Mouse (Mus musculus) MEL (cell line): ENCODE data around the gene Gm10563.

Source experiments
- CTCF ChIP-seq, 3 experiments: IDR thresholded peaks in 2 of 3; conservative IDR thresholded peaks in 1 of 3; 2 replicates each; pipeline ENCODE4 v1.5.1; 2011 to 2012; ENCODE audit warnings: low read length in 3 of 3, low read depth in 2 of 3, mild to moderate bottlenecking in 2 of 3, improper control_type of control experiment in 1 of 3, inconsistent platforms in 1 of 3, mixed read lengths in 1 of 3, moderate library complexity in 1 of 3; ENCODE audit not compliant: control insufficient read depth in 1 of 3, insufficient read depth in 1 of 3, poor library complexity in 1 of 3, severe bottlenecking in 1 of 3
- EP300 ChIP-seq, 2 experiments: IDR thresholded peaks; 2 replicates each; pipeline ENCODE4 v1.6.1; 2011; ENCODE audit warnings: improper control_type of control experiment in 2 of 2, low read length in 2 of 2, low read depth in 1 of 2, mild to moderate bottlenecking in 1 of 2
- NELFE ChIP-seq: IDR thresholded peaks from 2 replicates; pipeline ENCODE4 v1.6.1; 2011; ENCODE audit warnings: low read depth, low read length, improper control_type of control experiment
- POLR2AphosphoS2 ChIP-seq: IDR thresholded peaks from 2 replicates; pipeline ENCODE4 v1.6.1; 2011; ENCODE audit warnings: low read length, improper control_type of control experiment
- ZKSCAN1 ChIP-seq: IDR thresholded peaks from 2 replicates; pipeline ENCODE4 v1.6.1; 2012; ENCODE audit warnings: low read depth, mild to moderate bottlenecking, inconsistent platforms, low read length, improper control_type of control experiment, moderate library complexity

GRCm38 (mm10) chr4:155694111-155694481 lies 48.9 kb upstream of the Gm10563 start, which contains the start of gene Fndc10:
- TF ChIP-seq ZKSCAN1 (no peak), CTCF (IDR thresholded peaks at IDR 0.05 in 2 of 3, conservative IDR thresholded peaks at IDR 0.05 in 1 of 3; ENCODE audit: control insufficient read depth in 1 of 3, insufficient read depth in 1 of 3, low read depth in 2 of 3, low read length in 3 of 3, poor library complexity in 1 of 3, severe bottlenecking in 1 of 3) (no peak), NELFE (0 out of 2 replicates have a peak, but pooled peaks have one; percentile 2), EP300 (IDR thresholded peaks at IDR 0.05; ENCODE audit: low read depth in 1 of 2, low read length in 2 of 2) (no peak), POLR2AphosphoS2 (no peak)
